Mouse (Mus musculus): ENCODE results near the gene Tmem108. TPM values are rescaled to one million over a fixed set of nuclear protein-coding genes. Genes with fewer than 3 reads are reported as not detected.

The Tmem108 gene
- total and polyA plus RNA-seq, 2 experiments from 2014 or later: 33.2 to 42.7 TPM

DNA sequence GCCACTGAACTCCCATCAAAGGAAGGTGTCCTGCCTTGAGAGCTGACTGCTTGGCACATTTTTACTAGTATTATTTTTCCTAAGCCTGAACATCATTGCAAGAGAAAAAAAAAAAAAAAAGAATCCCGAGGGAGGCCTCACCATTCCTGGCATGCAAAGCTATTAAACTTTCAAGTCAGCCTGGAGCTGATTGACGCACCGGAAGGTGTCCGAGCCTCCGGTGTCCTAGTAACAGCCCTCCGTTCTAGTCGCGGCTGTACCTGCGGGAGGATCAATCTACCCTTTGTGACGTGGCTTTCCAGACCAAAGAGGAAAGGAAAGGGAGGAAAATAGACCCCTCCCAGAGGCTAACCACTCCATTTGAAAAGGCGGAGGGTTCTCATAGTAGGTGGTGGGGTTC lies 289.9 kb downstream of the Tmem108 start:
- Histone ChIP-seq H3K4me1 (ENCODE audit: insufficient read depth) (no peaks in the 10 kb centered on the region), H3K9me3 (ENCODE audit: low read length) (no peaks in the 10 kb centered on the region), H3K9ac (no peak overlapping the region), H3K27me3 (ENCODE audit: insufficient read depth, low read length) (no peaks in the 10 kb centered on the region), H3K4me2 (ENCODE audit: low read depth) (no peak overlapping the region), H3K27ac (ENCODE audit: low read depth, low read length) (no peak overlapping the region), H3K36me3 (ENCODE audit: insufficient read depth) (no peaks in the 10 kb centered on the region), H3K4me3 (ENCODE audit: low read depth, low read length) (no peak overlapping the region)
- no peak for TF ChIP-seq CTCF (IDR thresholded peaks at IDR 0.05; ENCODE audit: low read depth)
- DNase-seq: no peak
- 33% methylated on average over 11 of the region's 11 CpGs for WGBS
- ATAC-seq: no peak

DNA sequence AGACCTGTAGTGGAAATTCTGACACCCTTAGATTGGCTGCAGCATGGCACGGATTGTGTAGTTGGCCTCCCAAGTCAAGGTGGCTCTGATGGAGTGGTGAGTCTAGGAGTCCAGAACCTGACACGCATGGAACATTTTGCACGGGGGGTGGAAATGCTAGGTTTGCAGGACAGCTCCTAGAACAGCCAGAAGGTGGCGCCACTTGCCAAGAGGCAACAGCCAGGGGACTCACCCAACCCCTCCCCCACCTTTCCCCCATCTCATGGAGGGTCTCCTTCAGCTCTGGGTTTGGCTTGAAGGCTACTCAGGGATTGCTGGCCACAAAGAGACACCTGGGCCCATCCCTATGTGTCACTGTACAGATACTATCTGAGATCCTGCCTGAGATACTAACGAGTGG lies 292.1 kb downstream of the Tmem108 start:
- H3K4me1 ChIP-seq (ENCODE audit: insufficient read depth): peaks cover 3% of the 10 kb centered on the region
- no peaks in the 10 kb centered on the region for H3K27me3 ChIP-seq (ENCODE audit: insufficient read depth, low read length)
- DNase-seq (no peak), ATAC-seq (no peak)
- H3K36me3 ChIP-seq (ENCODE audit: insufficient read depth): no peaks in the 10 kb centered on the region
- TF ChIP-seq CTCF (IDR thresholded peaks at IDR 0.05; ENCODE audit: low read depth): peak; percentile 47
- no peak overlapping the region for H3K4me2 ChIP-seq (ENCODE audit: low read depth)
- H3K27ac ChIP-seq (ENCODE audit: low read depth, low read length): no peak overlapping the region
- H3K4me3 ChIP-seq (ENCODE audit: low read depth, low read length): no peak overlapping the region
- 72% methylated on average over 5 of the region's 5 CpGs for WGBS
- H3K9ac ChIP-seq: no peak overlapping the region
- H3K9me3 ChIP-seq (ENCODE audit: low read length): no peaks in the 10 kb centered on the region

DNA sequence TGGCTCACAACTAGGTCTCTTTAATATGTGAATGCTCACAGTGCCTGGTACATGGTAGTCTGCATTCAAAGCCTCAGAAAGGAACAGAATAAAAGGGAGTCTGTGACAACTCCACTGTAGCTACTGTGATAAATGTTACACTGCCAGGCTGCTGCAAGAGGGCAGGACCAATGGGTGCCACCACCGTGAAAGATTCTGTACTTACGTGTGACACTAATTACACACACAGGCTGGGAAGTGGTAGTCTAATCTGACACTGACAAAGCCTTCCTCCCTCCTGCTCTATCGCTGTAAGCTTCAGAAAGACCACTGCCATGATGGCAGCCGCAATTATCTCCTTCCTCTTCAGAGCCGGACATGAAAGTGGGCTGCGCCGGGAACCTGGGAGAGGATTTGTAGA lies 292.7 kb downstream of the Tmem108 start:
- ATAC-seq: peak; percentile 53; the same call in 1 of the 2 replicates
- H3K9me3 ChIP-seq (ENCODE audit: low read length): no peaks in the 10 kb centered on the region

DNA sequence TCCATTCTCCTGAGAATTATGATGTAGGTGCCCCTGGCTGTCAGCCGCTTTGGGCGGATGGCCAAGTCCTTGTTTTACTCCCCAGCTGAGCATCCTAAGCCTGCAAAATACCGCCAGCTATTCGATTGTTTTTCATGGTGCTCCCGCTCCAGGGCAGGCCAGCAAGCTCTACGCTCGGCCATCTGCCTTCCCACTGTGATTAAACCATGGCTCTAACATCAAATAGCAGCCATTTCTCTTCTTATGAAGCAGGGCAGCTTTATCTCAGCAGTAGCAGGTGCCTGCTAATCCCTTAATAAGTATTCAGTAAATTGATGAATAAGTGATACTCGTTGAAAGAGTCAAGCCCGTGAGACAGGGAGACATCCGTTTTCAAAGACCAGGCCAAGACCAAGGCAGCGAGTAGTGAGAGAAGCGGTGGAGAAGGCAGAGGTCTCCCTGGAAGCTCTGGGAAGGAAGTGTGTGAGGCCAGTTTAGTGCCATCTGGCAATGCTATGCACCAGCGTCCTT lies 295.9 kb downstream of the Tmem108 start:
- peak; percentile 54 for DNase-seq
- Histone ChIP-seq H3K27me3 (ENCODE audit: insufficient read depth, low read length) (no peaks in the 10 kb centered on the region), H3K9me3 (ENCODE audit: low read length) (no peaks in the 10 kb centered on the region), H3K4me1 (ENCODE audit: insufficient read depth) (peaks cover 3% of the 10 kb centered on the region), H3K4me3 (ENCODE audit: low read depth, low read length) (no peak overlapping the region), H3K27ac (ENCODE audit: low read depth, low read length) (peak overlapping the region; percentile 69), H3K9ac (no peak overlapping the region), H3K4me2 (ENCODE audit: low read depth) (no peak overlapping the region), H3K36me3 (ENCODE audit: insufficient read depth) (no peaks in the 10 kb centered on the region)
- TF ChIP-seq CTCF (IDR thresholded peaks at IDR 0.05; ENCODE audit: low read depth): no peak
- ATAC-seq: peak; percentile 81
- WGBS: 12% methylated on average over 13 of the region's 13 CpGs

More for the DNA sequence above, 292.7 kb downstream of the Tmem108 start:
- TF ChIP-seq CTCF (IDR thresholded peaks at IDR 0.05; ENCODE audit: low read depth): no peak
- no peak overlapping the region for H3K4me2 ChIP-seq (ENCODE audit: low read depth)
- no peak overlapping the region for H3K9ac ChIP-seq
- WGBS: 58% methylated on average over 7 of the region's 7 CpGs
- no peak overlapping the region for H3K27ac ChIP-seq (ENCODE audit: low read depth, low read length)
- peaks cover 3% of the 10 kb centered on the region for H3K4me1 ChIP-seq (ENCODE audit: insufficient read depth)
- H3K36me3 ChIP-seq (ENCODE audit: insufficient read depth): no peaks in the 10 kb centered on the region
- no peaks in the 10 kb centered on the region for H3K27me3 ChIP-seq (ENCODE audit: insufficient read depth, low read length)
- no peak overlapping the region for H3K4me3 ChIP-seq (ENCODE audit: low read depth, low read length)
- DNase-seq: no peak

DNA sequence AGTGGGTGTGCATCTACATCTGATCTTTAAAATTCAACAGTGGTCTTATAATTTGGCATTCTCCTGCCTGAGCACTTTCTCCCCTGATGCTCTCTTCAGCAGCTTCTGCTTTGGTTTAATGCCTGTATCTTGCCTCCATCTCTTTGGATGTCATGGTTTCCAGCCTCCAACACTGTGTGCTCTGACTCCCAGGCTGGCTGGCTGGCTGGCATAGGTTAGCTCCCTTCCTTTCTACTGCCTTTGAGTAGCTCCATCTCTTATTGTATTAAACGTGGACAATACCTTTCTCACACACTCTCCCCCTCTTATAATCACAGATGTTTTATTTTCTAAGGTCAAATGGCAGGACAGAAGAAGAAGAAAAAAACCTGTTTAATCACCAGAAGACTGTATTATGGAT lies 296.3 kb downstream of the Tmem108 start:
- peak overlapping the region; percentile 69 for H3K27ac ChIP-seq (ENCODE audit: low read depth, low read length)
- 16% methylated on average over 1 of the region's 1 CpGs for WGBS
- H3K4me1 ChIP-seq (ENCODE audit: insufficient read depth): peaks cover 3% of the 10 kb centered on the region
- H3K4me3 ChIP-seq (ENCODE audit: low read depth, low read length): no peak overlapping the region
- H3K9ac ChIP-seq: no peak overlapping the region
- ATAC-seq (peak; percentile 62), DNase-seq (no peak)
- H3K9me3 ChIP-seq (ENCODE audit: low read length): no peaks in the 10 kb centered on the region
- no peak for TF ChIP-seq CTCF (IDR thresholded peaks at IDR 0.05; ENCODE audit: low read depth)
- no peak overlapping the region for H3K4me2 ChIP-seq (ENCODE audit: low read depth)
- no peaks in the 10 kb centered on the region for H3K27me3 ChIP-seq (ENCODE audit: insufficient read depth, low read length)
- no peaks in the 10 kb centered on the region for H3K36me3 ChIP-seq (ENCODE audit: insufficient read depth)

DNA sequence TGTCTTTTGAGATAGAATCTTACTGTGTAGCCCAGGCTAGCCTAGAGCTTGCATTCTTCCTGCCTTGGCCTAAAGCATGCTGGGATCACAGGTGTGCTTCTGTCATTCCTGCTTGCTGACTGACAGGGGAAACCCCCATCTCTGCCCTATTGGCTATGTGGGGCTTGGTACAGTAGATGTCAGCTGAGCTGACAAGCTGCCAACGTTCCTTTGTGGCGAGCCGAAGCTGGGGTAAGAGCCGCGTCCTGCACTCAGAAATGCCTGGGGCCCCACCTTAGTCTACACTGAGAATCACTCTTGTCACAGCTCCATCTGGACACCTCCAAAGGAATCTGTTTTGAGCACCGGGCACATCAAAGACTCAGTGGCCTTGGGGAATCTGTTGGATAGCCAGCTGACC lies 297.8 kb downstream of the Tmem108 start:
- ATAC-seq: no peak

DNA sequence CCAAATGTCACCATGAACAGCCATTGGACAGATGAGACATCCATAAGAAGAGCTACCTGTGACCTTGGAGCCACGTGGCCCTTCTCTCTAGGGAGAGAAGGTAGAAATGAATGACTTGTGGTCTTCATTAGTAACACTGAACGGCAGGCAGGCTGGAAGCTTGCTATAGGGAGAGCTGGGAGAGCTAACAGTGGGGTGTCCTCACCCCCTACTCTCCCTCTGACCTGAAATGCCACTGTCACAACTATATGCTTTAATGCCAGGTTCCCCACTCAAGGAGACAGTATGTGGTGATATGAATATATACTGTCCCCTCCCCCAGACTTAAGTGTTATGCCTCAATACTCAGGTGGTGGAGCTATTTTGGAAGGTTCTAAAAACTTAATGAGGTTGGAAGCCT lies 301.8 kb downstream of the Tmem108 start:
- TF ChIP-seq CTCF (IDR thresholded peaks at IDR 0.05; ENCODE audit: low read depth): no peak
- WGBS: 58% methylated on average over 2 of the region's 2 CpGs
- Histone ChIP-seq H3K4me3 (ENCODE audit: low read depth, low read length) (no peak overlapping the region), H3K27ac (ENCODE audit: low read depth, low read length) (no peak overlapping the region), H3K4me1 (ENCODE audit: insufficient read depth) (no peaks in the 10 kb centered on the region), H3K27me3 (ENCODE audit: insufficient read depth, low read length) (no peaks in the 10 kb centered on the region), H3K36me3 (ENCODE audit: insufficient read depth) (no peaks in the 10 kb centered on the region), H3K4me2 (ENCODE audit: low read depth) (no peak overlapping the region), H3K9me3 (ENCODE audit: low read length) (no peaks in the 10 kb centered on the region), H3K9ac (no peak overlapping the region)
- no peak for DNase-seq
- ATAC-seq: no peak

More for the DNA sequence above, 297.8 kb downstream of the Tmem108 start:
- Histone ChIP-seq H3K27me3 (ENCODE audit: insufficient read depth, low read length) (no peaks in the 10 kb centered on the region), H3K27ac (ENCODE audit: low read depth, low read length) (no peak overlapping the region), H3K4me3 (ENCODE audit: low read depth, low read length) (no peak overlapping the region), H3K36me3 (ENCODE audit: insufficient read depth) (no peaks in the 10 kb centered on the region), H3K9me3 (ENCODE audit: low read length) (no peaks in the 10 kb centered on the region), H3K9ac (no peak overlapping the region), H3K4me2 (ENCODE audit: low read depth) (no peak overlapping the region), H3K4me1 (ENCODE audit: insufficient read depth) (peaks cover 3% of the 10 kb centered on the region)
- 64% methylated on average over 6 of the region's 6 CpGs for WGBS
- no peak for DNase-seq
- TF ChIP-seq CTCF (IDR thresholded peaks at IDR 0.05; ENCODE audit: low read depth): no peak

All from forebrain, postnatal 0 days (tissue).